Mouse (Mus musculus): ENCODE data around the gene Hist1h4d. TPM values are rescaled to one million over a fixed set of nuclear protein-coding genes. Genes with fewer than 3 reads are reported as not detected.

The Hist1h4d gene
- 0.67 TPM for polyA plus RNA-seq (2014; fragmentation: Illumina TruSeq; extraction: RNeasy Lipid Tissue Mini Kit (QIAGEN cat#74804); ENCODE audit: low replicate concordance)

DNA sequence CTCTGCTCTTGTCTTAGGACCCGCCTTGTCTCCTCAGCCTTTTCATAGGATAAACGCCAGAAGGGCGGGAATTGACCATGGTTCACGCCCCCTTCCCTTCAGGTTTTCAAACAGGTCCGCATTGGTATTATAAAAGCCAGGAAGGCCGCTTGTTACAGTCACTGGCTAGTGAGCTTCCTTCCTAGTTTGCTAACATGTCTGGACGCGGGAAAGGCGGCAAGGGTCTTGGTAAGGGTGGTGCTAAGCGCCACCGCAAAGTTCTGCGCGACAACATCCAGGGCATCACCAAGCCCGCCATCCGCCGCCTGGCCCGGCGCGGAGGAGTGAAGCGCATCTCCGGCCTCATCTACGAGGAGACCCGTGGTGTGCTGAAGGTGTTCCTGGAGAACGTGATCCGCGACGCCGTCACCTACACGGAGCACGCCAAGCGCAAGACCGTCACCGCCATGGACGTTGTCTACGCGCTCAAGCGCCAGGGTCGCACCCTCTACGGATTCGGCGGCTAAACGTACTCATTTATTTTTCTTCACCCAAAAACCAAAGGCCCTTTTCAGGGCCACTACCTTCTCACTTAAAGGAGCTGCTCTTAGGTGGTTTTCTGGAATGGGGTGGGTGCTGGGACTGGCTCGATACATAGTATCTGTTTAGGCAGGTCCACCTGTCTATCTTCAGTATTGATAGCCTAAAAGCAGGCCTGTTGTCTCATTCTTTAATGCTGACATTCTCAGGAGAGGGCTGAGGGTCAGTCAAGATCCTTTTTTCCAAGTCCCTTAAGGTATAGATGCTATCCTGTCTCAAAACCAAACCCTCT lies at the start of gene Hist1h4d:
Gene Hist1h4d, plus strand, starts transcription at position 191 of the 811 bp plus-strand sequence.

DNA sequence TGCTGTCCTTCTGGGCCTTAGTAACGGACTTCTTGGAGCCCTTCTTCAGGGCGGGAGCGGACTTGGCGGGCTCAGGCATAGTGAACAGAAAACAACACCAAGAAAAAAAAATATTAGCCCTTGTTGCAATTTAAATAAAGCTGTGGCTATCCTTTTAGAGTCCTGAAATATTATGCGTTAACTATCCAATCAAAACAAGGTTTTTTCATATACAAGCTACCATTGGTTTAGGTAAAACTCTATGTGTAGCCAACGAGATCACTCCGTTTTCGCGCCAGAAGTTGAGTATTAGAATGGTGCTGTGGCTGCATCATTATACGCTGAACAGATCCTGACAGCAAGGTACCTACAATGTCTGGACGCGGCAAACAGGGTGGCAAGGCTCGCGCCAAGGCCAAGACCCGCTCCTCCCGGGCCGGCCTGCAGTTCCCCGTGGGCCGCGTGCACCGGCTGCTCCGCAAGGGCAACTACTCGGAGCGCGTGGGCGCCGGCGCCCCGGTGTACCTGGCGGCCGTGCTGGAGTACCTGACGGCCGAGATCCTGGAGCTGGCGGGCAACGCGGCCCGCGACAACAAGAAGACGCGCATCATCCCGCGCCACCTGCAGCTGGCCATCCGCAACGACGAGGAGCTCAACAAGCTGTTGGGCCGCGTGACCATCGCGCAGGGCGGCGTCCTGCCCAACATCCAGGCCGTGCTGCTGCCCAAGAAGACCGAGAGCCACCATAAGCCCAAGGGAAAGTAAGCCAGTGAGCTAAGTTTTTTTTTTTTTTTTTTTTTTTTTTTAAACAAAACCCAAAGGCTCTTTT lies 47.6 kb upstream of the Hist1h4d start, which contains the start of gene Hist1h2af:
Gene Hist1h2af, plus strand, starts transcription at position 347 of the 808 bp plus-strand sequence.

DNA sequence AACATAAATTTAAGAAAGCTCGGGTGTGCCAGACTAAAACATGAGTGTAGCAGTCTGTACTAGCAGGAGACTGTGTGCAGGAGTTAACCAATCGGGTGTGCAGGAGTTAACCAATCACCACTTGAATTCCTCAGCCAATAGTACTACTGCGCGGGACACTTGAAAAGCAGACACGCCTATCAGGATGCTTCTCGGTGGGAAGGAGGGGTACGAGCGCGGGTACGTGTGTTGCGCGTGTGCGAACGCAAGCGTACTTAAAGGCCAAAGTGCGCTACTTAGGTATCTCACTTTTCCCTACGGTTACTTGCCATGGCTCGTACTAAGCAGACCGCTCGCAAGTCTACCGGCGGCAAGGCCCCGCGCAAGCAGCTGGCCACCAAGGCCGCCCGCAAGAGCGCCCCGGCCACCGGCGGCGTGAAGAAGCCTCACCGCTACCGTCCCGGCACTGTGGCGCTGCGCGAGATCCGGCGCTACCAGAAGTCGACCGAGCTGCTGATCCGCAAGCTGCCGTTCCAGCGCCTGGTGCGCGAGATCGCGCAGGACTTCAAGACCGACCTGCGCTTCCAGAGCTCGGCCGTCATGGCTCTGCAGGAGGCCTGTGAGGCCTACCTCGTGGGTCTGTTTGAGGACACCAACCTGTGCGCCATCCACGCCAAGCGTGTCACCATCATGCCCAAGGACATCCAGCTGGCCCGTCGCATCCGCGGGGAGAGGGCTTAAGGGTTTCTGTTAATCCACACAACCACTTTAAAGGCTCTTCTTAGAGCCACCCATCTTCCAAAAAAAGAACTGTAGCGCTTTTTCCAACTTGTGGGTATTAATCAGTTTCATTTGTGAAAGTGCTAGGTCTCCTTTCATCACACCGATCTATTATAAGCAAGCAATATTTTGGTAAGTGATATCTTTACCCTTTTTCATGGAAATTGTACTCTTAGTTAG lies 46.0 kb upstream of the Hist1h4d start, which contains the start of gene Hist1h3g:
Gene Hist1h3g, plus strand, starts transcription at position 286 of the 939 bp plus-strand sequence.

DNA sequence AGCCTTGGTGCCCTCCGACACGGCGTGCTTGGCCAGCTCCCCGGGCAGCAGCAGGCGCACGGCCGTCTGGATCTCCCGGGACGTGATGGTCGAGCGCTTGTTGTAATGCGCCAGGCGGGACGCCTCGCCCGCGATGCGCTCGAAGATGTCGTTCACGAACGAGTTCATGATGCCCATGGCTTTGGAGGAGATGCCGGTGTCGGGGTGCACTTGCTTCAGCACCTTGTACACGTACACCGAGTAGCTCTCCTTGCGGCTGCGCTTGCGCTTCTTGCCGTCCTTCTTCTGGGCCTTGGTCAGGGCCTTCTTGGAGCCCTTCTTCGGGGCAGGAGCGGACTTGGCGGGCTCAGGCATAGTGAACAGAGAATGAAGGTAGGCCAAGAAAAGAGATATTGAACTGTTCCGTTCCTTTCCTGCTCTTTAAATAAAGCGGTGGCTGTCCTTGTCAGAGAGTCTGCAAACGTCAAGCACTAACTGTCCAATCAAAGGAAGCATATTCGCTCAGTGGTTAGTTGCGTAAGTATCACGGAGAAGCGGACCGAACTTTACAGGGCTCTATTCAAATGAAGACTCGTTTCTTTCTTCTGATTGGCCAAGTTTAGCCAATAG lies 38.3 kb upstream of the Hist1h4d start, which contains the start of gene Hist1h2bh:
Gene Hist1h2bh, minus strand, starts transcription at position 394 of the 609 bp plus-strand sequence.

DNA sequence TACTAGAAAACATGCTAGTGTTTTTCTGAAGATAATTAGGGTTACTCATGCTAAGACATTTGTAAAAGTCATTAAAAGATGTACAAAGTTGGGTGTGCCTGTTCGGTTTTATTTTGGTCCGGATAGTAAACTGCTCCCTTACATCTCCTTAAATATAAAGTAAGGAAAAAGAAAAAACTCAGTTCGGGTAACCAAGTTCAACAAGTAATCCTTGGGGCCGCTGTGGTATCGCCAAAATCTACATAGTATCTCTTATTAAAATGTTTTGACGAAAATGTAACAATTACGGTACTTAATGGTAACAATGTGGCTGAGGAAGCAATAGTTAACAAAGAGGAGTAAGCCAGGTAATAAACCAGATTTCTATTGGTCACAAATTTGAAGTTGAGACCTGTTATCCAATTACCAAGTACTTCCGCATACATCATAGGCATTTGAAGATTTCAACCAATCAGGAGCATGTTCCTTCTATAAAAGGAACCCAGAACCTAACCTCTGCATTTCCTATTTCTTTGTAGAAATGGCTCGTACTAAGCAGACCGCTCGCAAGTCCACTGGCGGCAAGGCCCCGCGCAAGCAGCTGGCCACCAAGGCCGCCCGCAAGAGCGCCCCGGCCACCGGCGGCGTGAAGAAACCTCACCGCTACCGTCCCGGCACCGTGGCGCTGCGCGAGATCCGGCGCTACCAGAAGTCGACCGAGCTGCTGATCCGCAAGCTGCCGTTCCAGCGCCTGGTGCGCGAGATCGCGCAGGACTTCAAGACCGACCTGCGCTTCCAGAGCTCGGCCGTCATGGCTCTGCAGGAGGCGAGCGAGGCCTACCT lies 37.2 kb upstream of the Hist1h4d start, which contains the start of gene Hist1h3f:
Gene Hist1h3f, plus strand, starts transcription at position 88 of the 822 bp plus-strand sequence.

DNA sequence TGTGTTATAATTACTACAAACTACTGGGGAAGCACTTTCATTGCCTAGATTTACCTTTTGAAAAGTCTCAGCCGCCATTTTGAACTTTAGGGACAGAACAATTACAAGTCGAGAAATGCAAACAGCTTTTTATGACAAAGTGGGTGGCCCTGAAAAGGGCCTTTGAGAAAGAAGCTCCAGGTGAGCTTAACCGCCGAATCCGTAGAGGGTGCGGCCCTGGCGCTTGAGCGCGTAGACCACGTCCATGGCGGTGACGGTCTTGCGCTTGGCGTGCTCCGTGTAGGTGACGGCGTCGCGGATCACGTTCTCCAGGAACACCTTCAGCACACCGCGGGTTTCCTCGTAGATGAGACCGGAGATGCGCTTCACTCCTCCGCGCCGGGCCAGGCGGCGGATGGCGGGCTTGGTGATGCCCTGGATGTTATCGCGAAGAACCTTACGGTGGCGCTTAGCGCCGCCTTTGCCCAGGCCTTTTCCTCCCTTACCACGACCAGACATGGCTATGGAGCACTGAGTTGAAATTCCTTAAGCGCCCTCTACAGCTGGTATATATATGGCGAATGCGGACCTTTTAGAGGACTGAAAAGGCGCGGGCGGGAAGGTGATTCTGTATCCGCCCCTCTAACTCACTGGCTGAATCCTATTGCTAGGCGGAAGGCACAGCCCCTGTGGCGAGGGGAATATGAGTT lies 30.1 kb upstream of the Hist1h4d start, which contains the start of gene Hist1h4f:
Gene Hist1h4f, minus strand, starts transcription at position 503 of the 689 bp plus-strand sequence.

DNA sequence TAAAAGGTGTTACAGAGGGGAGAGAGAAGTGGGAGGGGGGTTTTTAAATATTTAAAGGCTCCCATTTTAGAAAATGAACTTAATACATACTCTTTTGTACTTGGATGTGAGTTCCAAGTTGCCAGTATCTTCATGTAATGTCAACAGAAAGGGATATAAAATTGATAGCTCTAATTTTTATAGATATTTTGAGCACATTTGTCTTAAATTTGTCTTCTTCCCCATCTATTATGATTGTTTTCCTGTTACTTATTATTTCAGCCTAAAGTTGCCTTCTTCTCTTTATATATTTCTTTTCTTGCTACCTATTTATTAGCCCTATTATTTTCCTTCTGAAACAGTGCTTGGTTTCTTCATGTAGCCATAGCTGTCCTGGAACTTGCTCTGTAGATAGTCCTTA lies 28.4 kb upstream of the Hist1h4d start, which contains the start of gene Hist1h1d:
Gene Hist1h1d, plus strand, starts transcription at position 301 of the 400 bp plus-strand sequence.

DNA sequence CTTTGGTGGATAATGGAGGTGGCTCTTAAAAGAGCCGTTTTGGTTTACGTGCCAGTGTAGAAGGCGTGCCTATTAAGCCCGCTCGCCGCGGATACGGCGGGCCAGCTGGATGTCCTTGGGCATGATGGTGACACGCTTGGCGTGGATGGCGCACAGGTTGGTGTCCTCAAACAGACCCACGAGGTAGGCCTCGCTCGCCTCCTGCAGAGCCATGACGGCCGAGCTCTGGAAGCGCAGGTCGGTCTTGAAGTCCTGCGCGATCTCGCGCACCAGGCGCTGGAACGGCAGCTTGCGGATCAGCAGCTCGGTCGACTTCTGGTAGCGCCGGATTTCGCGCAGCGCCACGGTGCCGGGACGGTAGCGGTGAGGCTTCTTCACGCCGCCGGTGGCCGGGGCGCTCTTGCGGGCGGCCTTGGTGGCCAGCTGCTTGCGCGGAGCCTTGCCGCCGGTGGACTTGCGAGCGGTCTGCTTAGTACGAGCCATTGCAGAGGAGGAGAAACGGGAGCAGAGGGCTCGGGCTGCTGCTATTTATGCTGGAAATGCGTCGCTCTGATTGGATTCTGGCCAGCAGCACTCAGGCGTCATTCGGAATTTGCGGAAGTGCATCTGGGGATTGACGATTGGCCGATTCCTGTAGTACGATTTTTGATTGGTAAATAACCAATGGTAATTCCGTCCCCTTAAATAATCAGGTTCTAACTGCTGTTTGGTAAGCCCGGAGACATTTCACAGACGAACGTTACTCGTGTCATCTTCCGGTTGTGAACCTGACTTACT lies 19.3 kb upstream of the Hist1h4d start, which contains the start of gene Hist1h3e:
Gene Hist1h3e, minus strand, starts transcription at position 487 of the 777 bp plus-strand sequence.

DNA sequence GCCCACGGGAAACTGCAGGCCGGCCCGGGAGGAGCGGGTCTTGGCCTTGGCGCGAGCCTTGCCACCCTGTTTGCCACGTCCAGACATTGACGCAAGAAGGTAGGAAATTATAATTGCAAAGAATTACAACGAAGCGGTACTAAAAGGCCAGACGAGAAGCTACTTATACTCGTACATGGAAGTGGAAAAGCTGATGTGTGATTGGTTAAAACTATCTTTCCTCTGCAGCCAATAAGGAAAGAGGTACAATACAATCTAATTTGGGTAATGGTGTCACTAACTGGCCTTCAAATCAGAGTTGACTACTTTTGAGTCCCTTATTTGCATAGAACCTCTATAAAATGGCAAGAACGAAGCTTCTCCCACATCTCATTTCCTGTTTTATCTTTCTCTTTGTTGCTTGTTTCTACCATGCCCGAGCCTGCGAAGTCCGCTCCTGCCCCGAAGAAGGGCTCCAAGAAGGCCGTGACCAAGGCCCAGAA lies 10.3 kb upstream of the Hist1h4d start, which contains the start of the genes Hist1h2ae and Hist1h2bg:
Gene Hist1h2ae, minus strand, starts transcription at position 199 of the 482 bp plus-strand sequence.
Gene Hist1h2bg, plus strand, starts transcription at position 375 of the 482 bp plus-strand sequence.

DNA sequence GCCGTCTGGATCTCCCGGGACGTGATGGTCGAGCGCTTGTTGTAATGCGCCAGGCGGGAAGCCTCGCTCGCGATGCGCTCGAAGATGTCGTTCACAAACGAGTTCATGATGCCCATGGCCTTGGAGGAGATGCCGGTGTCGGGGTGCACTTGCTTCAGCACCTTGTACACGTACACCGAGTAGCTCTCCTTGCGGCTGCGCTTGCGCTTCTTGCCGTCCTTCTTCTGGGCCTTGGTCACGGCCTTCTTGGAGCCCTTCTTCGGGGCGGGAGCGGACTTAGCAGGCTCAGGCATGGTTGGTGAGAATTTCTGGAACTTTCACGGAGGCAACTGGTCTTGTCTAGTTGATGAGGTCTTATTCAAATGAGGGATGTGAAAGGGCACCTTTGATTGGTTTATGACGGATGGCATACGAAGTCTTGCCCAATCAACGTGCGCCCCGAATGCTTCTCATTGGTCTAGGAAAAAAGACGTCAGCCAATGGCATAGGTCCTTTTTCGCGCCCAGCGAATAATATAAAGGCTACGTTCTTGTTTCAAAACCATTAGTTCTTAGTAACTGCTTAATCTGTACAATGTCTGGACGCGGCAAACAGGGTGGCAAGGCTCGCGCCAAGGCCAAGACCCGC lies 7.4 kb upstream of the Hist1h4d start, which contains the start of the genes Hist1h2bf and Hist1h2ad:
Gene Hist1h2bf, minus strand, starts transcription at position 299 of the 627 bp plus-strand sequence.
Gene Hist1h2ad, plus strand, starts transcription at position 484 of the 627 bp plus-strand sequence.

DNA sequence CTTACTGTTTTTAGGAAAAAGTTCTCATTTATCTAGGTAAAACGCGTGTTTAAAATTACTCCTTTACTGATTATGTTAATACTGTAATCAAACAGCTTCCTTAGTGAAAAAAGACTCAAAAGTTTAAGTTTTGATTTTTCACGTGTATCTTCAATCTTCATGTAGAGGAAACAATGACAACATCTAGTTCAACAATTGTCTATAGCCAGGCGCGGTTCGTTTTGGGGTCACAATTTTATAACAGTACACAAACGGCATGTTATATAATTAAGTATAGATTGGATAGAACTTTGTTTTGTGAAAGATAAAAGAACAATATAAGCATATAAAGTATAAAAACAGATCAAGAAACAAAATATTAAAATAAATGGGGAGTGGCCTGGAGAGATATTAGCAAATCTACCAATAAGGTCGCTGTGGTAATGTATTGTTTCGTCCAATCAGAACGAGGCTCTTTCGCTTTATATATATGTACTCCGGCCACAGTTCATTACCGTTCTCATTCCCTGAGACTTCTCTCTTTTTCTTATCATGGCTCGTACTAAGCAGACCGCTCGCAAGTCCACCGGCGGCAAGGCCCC lies 6.0 kb upstream of the Hist1h4d start, which contains the start of gene Hist1h3d:
Gene Hist1h3d, plus strand, starts transcription at position 493 of the 581 bp plus-strand sequence.

DNA sequence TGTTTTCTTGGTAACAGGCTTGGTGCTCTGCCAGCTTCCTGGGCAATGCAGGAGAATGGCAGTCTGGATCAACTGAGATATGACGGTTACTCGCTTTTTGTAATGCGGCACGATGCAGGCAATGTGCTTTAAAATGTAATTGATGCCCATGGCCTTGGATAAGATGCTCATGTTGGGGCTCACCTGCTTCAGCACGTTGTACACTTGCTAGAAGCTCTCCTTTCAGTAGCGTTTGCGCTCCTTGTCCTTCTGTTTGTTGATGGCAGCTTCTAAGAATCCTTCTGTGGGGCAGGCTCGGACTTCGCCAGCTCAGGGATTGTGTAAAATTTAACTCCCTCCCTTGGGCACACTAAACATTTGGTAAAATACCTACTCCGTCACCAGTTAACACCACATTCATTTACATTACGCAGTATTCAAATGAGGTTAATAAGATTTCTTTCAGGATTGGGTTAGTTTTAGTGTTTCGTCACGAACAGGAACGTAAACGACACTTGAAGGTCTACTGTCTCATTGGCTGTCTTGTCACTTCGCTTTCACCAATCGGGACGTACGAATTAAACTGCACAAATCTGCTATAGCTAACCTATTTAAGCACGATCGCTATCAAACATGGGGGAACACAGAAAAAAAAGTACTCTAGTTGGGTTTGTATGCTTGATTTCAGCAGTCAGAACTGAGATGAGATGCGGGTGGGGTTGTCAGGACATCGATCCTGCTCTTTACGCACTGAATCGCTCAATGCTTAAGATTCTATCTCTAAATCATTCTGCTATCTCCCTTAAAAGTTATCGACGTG lies 39.5 kb downstream of the Hist1h4d start, which contains the start of gene Hist1h2be:
Gene Hist1h2be, minus strand, starts transcription at position 392 of the 799 bp plus-strand sequence.

DNA sequence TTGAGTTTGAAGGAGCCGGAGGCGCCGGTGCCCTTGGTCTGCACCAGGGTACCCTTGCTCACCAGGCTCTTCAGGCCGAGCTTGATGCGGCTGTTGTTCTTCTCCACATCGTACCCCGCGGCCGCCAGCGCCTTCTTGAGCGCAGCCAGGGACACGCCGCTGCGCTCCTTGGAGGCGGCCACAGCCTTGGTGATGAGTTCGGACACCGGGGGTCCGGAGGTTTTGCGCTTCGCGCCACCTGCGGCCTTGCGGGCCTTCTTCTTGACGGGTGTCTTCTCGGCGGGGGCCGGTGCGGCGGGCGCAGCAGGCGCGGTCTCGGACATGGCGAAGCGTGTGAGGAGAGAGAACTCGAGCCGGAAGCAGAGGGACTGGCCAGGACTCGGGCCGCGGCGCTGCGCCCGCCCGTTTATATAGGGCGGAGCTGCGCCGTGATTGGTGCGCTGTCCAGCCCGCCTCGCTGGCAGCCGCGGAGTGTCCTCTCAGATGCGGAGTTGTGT lies 40.8 kb downstream of the Hist1h4d start, which contains the start of gene Hist1h1e:
Gene Hist1h1e, minus strand, starts transcription at position 384 of the 497 bp plus-strand sequence.

All from small intestine, adult 10 weeks (tissue).